Mouse (Mus musculus): ENCODE results near the gene Deup1.

DNA sequence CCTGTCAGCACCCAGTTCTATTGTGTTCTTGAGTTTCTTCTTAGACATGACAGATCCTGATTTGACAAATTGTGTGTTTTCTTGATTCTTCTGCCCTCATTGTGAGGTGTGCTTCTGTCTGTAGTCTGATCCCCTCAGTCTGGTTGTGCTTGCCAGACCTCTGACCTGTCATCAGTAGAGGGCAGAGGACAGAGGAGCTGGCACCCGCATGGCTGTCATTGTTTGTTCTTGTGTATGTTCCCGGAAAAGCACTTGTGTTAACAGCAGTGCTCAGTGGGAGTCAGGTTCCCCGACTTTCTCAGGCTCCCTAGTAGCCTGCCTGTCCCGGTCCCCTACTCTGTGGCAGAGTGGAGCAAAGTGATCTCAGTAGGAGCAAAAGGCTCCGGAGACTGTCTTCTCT is 92.3 kb downstream of the Deup1 start:
- TF ChIP-seq CHD2 (IDR thresholded peaks at IDR 0.05; ENCODE audit: low read depth, low read length) (no peak), MAFK (IDR thresholded peaks at IDR 0.05; ENCODE audit: insufficient read depth, low read depth, low read length) (no peak), HCFC1 (IDR thresholded peaks at IDR 0.05; ENCODE audit: borderline replicate concordance, insufficient read depth, low read length) (no peak), ZC3H11A (IDR thresholded peaks at IDR 0.05; ENCODE audit: borderline replicate concordance, low read depth, low read length) (no peak)
